Mouse (Mus musculus): ENCODE data around the gene Mctp2. TPM values are rescaled to one million over a fixed set of nuclear protein-coding genes. Genes with fewer than 3 reads are reported as not detected.

Mctp2 gene
- polyA plus RNA-seq, 1 experiment from 2014 or later, result 0.64 TPM

GRCm38 (mm10) chr7:72223558-72223957 lies 82.8 kb downstream of the Mctp2 start:
- no peaks in the 10 kb centered on the region for H3K27me3 ChIP-seq (ENCODE audit: control insufficient read depth, insufficient read depth, low read length)
- no peaks in the 10 kb centered on the region for H3K4me1 ChIP-seq (ENCODE audit: control insufficient read depth, insufficient read depth, low read length)
- ATAC-seq (replicated peaks; ENCODE audit: insufficient number of reproducible peaks, low FRiP score, low TSS enrichment), result no peak
- WGBS (ENCODE audit: insufficient replicate concordance), result 74% methylated on average over 5 of the region's 5 CpGs
- H3K4me2 ChIP-seq, result no peak overlapping the region
- no peak overlapping the region for H3K9ac ChIP-seq (ENCODE audit: low read depth, low read length)
- H3K27ac ChIP-seq (ENCODE audit: low read depth, low read length), result no peak overlapping the region
- no peaks in the 10 kb centered on the region for H3K9me3 ChIP-seq (replicated peaks; ENCODE audit: control insufficient read depth, low read length)
- no peak overlapping the region for H3K4me3 ChIP-seq (ENCODE audit: low read depth, low read length)
- no peaks in the 10 kb centered on the region for H3K36me3 ChIP-seq (ENCODE audit: control insufficient read depth, insufficient read depth, low read length)

GRCm38 (mm10) chr7:72222532-72222931 lies 83.9 kb downstream of the Mctp2 start:
- ATAC-seq (replicated peaks; ENCODE audit: insufficient number of reproducible peaks, low FRiP score, low TSS enrichment), result no peak
- Histone ChIP-seq H3K9me3 (replicated peaks; ENCODE audit: control insufficient read depth, low read length) (no peaks in the 10 kb centered on the region), H3K27me3 (ENCODE audit: control insufficient read depth, insufficient read depth, low read length) (no peaks in the 10 kb centered on the region)

GRCm38 (mm10) chr7:72218048-72218447 lies 88.4 kb downstream of the Mctp2 start:
- no peak for ATAC-seq (replicated peaks; ENCODE audit: insufficient number of reproducible peaks, low FRiP score, low TSS enrichment)
- no peaks in the 10 kb centered on the region for H3K9me3 ChIP-seq (replicated peaks; ENCODE audit: control insufficient read depth, low read length)
- no peak overlapping the region for H3K4me2 ChIP-seq
- no peaks in the 10 kb centered on the region for H3K4me1 ChIP-seq (ENCODE audit: control insufficient read depth, insufficient read depth, low read length)
- H3K36me3 ChIP-seq (ENCODE audit: control insufficient read depth, insufficient read depth, low read length), result no peaks in the 10 kb centered on the region
- H3K9ac ChIP-seq (ENCODE audit: low read depth, low read length), result no peak overlapping the region
- 45% methylated on average over 7 of the region's 7 CpGs for WGBS (ENCODE audit: insufficient replicate concordance)
- no peak overlapping the region for H3K27ac ChIP-seq (ENCODE audit: low read depth, low read length)
- no peak overlapping the region for H3K4me3 ChIP-seq (ENCODE audit: low read depth, low read length)
- H3K27me3 ChIP-seq (ENCODE audit: control insufficient read depth, insufficient read depth, low read length), result no peaks in the 10 kb centered on the region

More at GRCm38 (mm10) chr7:72222532-72222931, 83.9 kb downstream of the Mctp2 start:
- Histone ChIP-seq H3K9ac (ENCODE audit: low read depth, low read length) (no peak overlapping the region), H3K4me1 (ENCODE audit: control insufficient read depth, insufficient read depth, low read length) (no peaks in the 10 kb centered on the region), H3K36me3 (ENCODE audit: control insufficient read depth, insufficient read depth, low read length) (no peaks in the 10 kb centered on the region), H3K4me3 (ENCODE audit: low read depth, low read length) (no peak overlapping the region), H3K27ac (ENCODE audit: low read depth, low read length) (no peak overlapping the region), H3K4me2 (no peak overlapping the region)
- WGBS (ENCODE audit: insufficient replicate concordance), result 77% methylated on average over 8 of the region's 8 CpGs

- no peaks in the 10 kb centered on the region for H3K9me3 ChIP-seq (replicated peaks; ENCODE audit: control insufficient read depth, low read length)
- H3K4me1 ChIP-seq (ENCODE audit: control insufficient read depth, insufficient read depth, low read length), result no peaks in the 10 kb centered on the region
- ATAC-seq (replicated peaks; ENCODE audit: insufficient number of reproducible peaks, low FRiP score, low TSS enrichment), result no peak
- no peaks in the 10 kb centered on the region for H3K36me3 ChIP-seq (ENCODE audit: control insufficient read depth, insufficient read depth, low read length)
- H3K27me3 ChIP-seq (ENCODE audit: control insufficient read depth, insufficient read depth, low read length), result no peaks in the 10 kb centered on the region
- no peak overlapping the region for H3K4me2 ChIP-seq
- no peak overlapping the region for H3K27ac ChIP-seq (ENCODE audit: low read depth, low read length)
- H3K9ac ChIP-seq (ENCODE audit: low read depth, low read length), result no peak overlapping the region
- H3K4me3 ChIP-seq (ENCODE audit: low read depth, low read length), result no peak overlapping the region
- WGBS (ENCODE audit: insufficient replicate concordance), result 79% methylated on average over 5 of the region's 5 CpGs
These were observed 90.7 kb downstream of the Mctp2 start for GRCm38 (mm10) chr7:72215563-72216215.

- H3K4me2 ChIP-seq, result no peak overlapping the region
- H3K4me1 ChIP-seq (ENCODE audit: control insufficient read depth, insufficient read depth, low read length), result no peaks in the 10 kb centered on the region
- H3K9ac ChIP-seq (ENCODE audit: low read depth, low read length), result no peak overlapping the region
- no peaks in the 10 kb centered on the region for H3K9me3 ChIP-seq (replicated peaks; ENCODE audit: control insufficient read depth, low read length)
- H3K4me3 ChIP-seq (ENCODE audit: low read depth, low read length), result no peak overlapping the region
- 78% methylated on average over 5 of the region's 5 CpGs for WGBS (ENCODE audit: insufficient replicate concordance)
- ATAC-seq (replicated peaks; ENCODE audit: insufficient number of reproducible peaks, low FRiP score, low TSS enrichment), result no peak
- no peak overlapping the region for H3K27ac ChIP-seq (ENCODE audit: low read depth, low read length)
- H3K27me3 ChIP-seq (ENCODE audit: control insufficient read depth, insufficient read depth, low read length), result no peaks in the 10 kb centered on the region
- H3K36me3 ChIP-seq (ENCODE audit: control insufficient read depth, insufficient read depth, low read length), result no peaks in the 10 kb centered on the region
These were observed 96.2 kb downstream of the Mctp2 start for GRCm38 (mm10) chr7:72210201-72210600.

- Histone ChIP-seq H3K27me3 (ENCODE audit: control insufficient read depth, insufficient read depth, low read length) (no peaks in the 10 kb centered on the region), H3K4me2 (no peak overlapping the region), H3K4me1 (ENCODE audit: control insufficient read depth, insufficient read depth, low read length) (no peaks in the 10 kb centered on the region), H3K9me3 (replicated peaks; ENCODE audit: control insufficient read depth, low read length) (no peaks in the 10 kb centered on the region), H3K9ac (ENCODE audit: low read depth, low read length) (no peak overlapping the region), H3K4me3 (ENCODE audit: low read depth, low read length) (no peak overlapping the region), H3K36me3 (ENCODE audit: control insufficient read depth, insufficient read depth, low read length) (no peaks in the 10 kb centered on the region), H3K27ac (ENCODE audit: low read depth, low read length) (no peak overlapping the region)
- no peak for ATAC-seq (replicated peaks; ENCODE audit: insufficient number of reproducible peaks, low FRiP score, low TSS enrichment)
- WGBS (ENCODE audit: insufficient replicate concordance), result 67% methylated on average over 5 of the region's 5 CpGs
These were observed 97.1 kb downstream of the Mctp2 start for GRCm38 (mm10) chr7:72209296-72209695.

- 72% methylated on average over 6 of the region's 6 CpGs for WGBS (ENCODE audit: insufficient replicate concordance)
- no peak for ATAC-seq (replicated peaks; ENCODE audit: insufficient number of reproducible peaks, low FRiP score, low TSS enrichment)
- Histone ChIP-seq H3K27me3 (ENCODE audit: control insufficient read depth, insufficient read depth, low read length) (no peaks in the 10 kb centered on the region), H3K4me2 (no peak overlapping the region), H3K9me3 (replicated peaks; ENCODE audit: control insufficient read depth, low read length) (no peaks in the 10 kb centered on the region), H3K4me1 (ENCODE audit: control insufficient read depth, insufficient read depth, low read length) (no peaks in the 10 kb centered on the region), H3K4me3 (ENCODE audit: low read depth, low read length) (no peak overlapping the region), H3K27ac (ENCODE audit: low read depth, low read length) (no peak overlapping the region), H3K36me3 (ENCODE audit: control insufficient read depth, insufficient read depth, low read length) (no peaks in the 10 kb centered on the region), H3K9ac (ENCODE audit: low read depth, low read length) (no peak overlapping the region)
These were observed 99.6 kb downstream of the Mctp2 start for GRCm38 (mm10) chr7:72206841-72207240.

GRCm38 (mm10) chr7:72195709-72196108 lies 110.7 kb downstream of the Mctp2 start:
- Histone ChIP-seq H3K4me3 (ENCODE audit: low read depth, low read length) (no peak overlapping the region), H3K9ac (ENCODE audit: low read depth, low read length) (no peak overlapping the region), H3K4me2 (no peak overlapping the region), H3K27me3 (ENCODE audit: control insufficient read depth, insufficient read depth, low read length) (no peaks in the 10 kb centered on the region), H3K9me3 (replicated peaks; ENCODE audit: control insufficient read depth, low read length) (no peaks in the 10 kb centered on the region), H3K27ac (ENCODE audit: low read depth, low read length) (no peak overlapping the region), H3K36me3 (ENCODE audit: control insufficient read depth, insufficient read depth, low read length) (no peaks in the 10 kb centered on the region), H3K4me1 (ENCODE audit: control insufficient read depth, insufficient read depth, low read length) (no peaks in the 10 kb centered on the region)
- WGBS (ENCODE audit: insufficient replicate concordance), result 63% methylated on average over 1 of the region's 1 CpGs
- ATAC-seq (replicated peaks; ENCODE audit: insufficient number of reproducible peaks, low FRiP score, low TSS enrichment), result no peak

- 63% methylated on average over 1 of the region's 1 CpGs for WGBS (ENCODE audit: insufficient replicate concordance)
- ATAC-seq (replicated peaks; ENCODE audit: insufficient number of reproducible peaks, low FRiP score, low TSS enrichment), result no peak
- Histone ChIP-seq H3K4me3 (ENCODE audit: low read depth, low read length) (no peak overlapping the region), H3K27me3 (ENCODE audit: control insufficient read depth, insufficient read depth, low read length) (no peaks in the 10 kb centered on the region), H3K9me3 (replicated peaks; ENCODE audit: control insufficient read depth, low read length) (no peaks in the 10 kb centered on the region), H3K4me2 (no peak overlapping the region), H3K36me3 (ENCODE audit: control insufficient read depth, insufficient read depth, low read length) (no peaks in the 10 kb centered on the region), H3K27ac (ENCODE audit: low read depth, low read length) (no peak overlapping the region), H3K9ac (ENCODE audit: low read depth, low read length) (no peak overlapping the region), H3K4me1 (ENCODE audit: control insufficient read depth, insufficient read depth, low read length) (no peaks in the 10 kb centered on the region)
These were observed 113.1 kb downstream of the Mctp2 start for GRCm38 (mm10) chr7:72193304-72193703.
